Mouse (Mus musculus) C2C12 (cell line): ENCODE data around the gene Parp9.

Experiments used
- CEBPB ChIP-seq: IDR thresholded peaks from one replicate; pipeline ENCODE4 v1.6.1; 2011; ENCODE audit warnings: low read depth, mild to moderate bottlenecking, control low read depth, moderate library complexity
- CTCF ChIP-seq: IDR thresholded peaks from one replicate; pipeline ENCODE4 v1.5.1; 2011; ENCODE audit not compliant: control insufficient read depth, insufficient read depth, insufficient read length
- USF1 ChIP-seq: IDR thresholded peaks from one replicate; pipeline ENCODE4 v1.6.1; 2011; ENCODE audit warnings: low read depth, mild to moderate bottlenecking, control low read depth, moderate library complexity

GRCm38 (mm10) chr16:35905355-35905754 lies 32.9 kb upstream of the Parp9 start:
- no peak for TF ChIP-seq CTCF
- TF ChIP-seq CEBPB = no peak
- no peak for TF ChIP-seq USF1
